Mouse (Mus musculus): ENCODE results near the gene Lsm4. TPM values are rescaled to one million over a fixed set of nuclear protein-coding genes. Genes with fewer than 3 reads are reported as not detected.

The Lsm4 gene
- total RNA-seq, 2 experiments from 2014 or later: 91.5 to 94.7 TPM

DNA sequence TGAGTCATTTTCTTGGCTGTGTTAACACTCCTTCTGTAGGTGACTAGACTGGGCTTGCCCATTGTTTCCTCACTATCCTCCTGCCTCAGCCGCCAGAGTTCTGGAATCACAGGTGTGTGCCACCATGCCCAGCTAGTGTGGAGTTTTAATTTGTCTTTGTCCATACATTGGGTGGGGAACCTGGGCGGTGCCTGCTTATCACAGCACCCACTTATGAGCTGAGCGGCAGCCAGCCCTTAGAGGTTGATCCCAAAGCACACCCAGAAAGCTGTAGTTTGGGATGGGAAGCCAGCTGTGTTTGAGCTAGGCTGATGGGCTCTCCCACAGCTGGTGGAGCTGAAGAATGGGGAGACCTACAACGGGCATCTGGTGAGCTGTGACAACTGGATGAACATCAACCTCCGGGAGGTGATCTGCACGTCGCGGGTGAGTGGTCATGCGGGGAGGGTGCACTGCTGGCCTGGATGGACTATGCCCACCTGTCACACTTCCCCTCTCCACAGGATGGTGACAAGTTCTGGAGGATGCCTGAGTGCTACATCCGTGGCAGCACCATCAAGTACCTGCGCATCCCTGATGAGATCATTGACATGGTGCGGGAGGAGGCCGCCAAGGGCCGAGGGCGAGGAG lies 4.5 kb downstream of the Lsm4 start:
- no peak for DNase-seq

DNA sequence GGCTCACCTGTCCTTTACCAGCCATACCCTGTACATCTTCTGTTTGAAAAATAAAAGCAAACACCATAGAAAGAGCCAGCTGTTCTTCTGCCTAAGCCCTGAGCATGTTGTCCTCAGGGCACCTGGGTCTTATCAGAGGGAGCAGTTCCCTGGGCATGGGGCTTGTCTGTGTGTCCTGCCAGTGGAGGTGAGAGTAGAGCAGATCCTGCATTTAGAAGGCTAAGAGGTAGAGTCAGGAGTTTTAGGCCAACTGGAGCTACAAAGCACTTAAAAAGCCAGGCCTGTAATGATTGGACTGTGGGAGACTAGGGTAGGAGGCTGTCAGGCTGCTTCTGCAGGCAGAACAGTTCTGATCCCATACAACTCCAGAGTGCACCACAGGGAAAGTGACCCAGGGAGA lies 5.6 kb downstream of the Lsm4 start:
- no peak for DNase-seq

DNA sequence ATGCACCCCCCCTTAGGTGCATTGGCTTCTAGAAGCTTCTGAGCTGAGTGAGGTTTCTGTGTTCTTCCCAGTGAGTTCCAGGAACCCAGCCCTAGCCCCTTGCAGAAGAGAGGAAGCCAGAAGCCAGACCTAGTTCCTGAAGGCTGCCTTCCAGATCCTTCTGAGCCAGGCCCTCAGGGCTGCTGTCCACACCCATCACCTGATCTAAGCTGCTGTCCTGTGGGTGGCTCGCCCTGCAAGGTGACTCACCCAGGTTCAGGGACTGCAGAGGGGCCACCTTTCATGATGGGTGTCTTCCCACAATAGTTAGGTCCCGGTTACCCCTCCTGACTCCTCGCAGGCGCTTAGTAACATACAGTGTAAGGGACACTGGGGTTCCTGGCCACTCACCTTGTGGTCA lies 6.4 kb downstream of the Lsm4 start:
- no peak for DNase-seq

DNA sequence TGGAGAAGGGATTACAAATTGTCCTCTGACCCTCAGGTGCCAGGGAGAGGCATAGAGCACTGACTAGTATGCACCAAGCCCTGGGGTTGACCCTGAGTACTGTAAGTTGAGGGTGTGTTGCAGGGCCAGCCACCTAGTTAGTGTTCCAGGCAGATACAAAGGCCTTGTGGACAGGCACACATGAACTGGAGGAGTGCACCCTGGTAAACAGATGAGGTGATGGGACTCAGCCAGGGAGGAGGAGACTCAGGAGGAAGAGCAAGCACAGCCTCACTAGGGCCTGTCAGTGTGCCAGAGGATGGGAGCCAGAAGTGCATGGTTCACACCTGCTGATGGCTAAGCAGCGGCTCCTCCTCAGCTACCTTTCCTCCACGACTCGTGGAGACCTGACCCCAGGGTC lies 7.0 kb downstream of the Lsm4 start:
- DNase-seq: peak; percentile 39

DNA sequence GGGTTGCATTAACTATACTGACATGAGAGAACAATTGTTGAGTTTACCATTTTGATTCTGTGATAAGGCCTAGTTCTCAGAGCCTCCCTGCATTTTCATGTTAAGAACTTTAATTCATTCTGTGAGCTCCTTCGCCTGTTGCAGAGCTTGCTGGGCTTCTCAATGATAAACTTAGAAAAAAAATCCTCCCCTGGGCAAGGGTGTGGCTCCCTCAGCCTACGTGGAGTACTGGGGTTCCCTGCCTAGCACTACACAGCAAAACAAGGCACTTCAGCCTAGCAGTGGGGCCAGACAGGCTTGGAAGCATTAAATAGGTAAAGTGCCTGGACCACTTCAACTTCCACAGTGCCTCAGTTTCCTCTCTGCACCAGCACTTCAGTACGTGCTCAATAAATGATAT lies 8.4 kb downstream of the Lsm4 start:
- no peak for DNase-seq

DNA sequence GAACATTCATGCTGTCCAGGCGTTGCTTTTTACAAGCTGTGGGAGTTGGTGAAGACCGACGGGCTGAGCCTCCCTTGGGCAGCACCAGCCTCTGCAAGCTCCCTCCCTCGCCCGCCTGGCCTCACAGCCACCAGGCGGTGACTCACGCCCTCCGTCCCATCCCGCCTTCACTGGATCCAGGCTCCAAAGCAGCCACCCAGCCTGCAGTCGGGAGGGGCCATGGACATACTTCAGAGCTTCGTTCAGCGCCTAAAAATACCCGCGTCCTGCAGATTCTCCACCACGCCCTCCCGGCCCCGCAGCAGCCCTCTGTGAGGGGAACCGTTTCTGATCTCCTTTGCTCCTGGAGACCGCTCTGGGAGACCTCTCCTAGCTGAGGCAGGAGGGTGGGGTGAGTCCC lies 9.1 kb downstream of the Lsm4 start:
- peak; percentile 85 for DNase-seq

DNA sequence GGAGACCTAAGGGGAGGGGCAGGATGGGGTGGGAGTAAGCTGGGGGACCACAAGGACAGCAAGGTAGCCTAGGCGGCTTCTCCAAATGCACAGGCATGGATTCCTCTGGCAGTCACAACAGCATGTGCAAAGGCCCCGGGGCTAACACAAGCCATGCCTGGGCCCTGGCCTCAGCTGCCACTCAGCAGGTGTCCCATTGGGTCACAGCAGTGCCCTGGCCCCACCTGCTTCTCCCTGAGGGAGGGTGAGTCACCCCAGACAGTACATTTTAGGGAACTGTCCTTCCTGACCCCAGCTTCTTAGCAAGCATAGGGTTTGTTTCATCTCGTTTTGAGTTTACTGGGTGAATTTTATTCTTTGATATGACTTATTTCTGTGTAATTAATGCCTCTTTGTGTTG lies 9.6 kb downstream of the Lsm4 start:
- DNase-seq: peak; percentile 38

DNA sequence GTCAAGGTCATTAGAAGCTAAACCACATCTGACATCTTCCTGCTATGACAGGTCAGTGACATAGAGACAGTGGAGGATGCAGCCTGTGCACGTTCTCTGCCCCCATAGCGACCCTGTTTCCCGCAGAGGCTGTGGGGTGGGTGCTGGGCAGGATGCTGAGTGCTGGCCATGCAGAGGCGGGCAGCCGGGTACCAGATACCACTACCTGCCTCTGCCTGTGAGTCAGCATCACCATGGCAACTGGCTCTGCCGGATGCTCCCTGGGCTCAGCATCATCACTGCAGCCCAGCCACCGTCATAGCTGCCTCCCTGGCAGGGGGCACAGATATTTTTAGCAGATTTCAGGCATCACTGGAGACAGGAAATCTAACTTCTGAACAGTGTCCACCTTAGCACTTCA lies 11.2 kb downstream of the Lsm4 start:
- DNase-seq: no peak

DNA sequence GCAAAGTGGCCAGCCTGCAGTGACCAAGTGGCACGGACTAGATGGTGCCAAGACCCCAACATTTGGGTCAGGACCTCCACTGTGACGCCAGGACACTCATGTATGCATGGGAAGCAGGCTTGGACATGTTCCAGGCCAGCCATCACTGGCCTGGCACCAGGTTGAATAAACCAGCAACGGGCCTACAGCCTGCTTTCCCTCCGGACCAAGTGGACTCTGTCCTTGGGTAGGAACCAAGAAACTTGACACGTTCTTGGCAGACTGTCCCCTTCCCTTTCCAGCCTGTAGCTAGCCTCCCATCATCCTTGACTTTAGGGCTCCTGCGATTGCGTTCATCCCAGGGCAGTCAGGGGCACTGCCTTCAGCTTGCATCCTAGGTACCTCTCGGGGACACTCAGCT lies 14.5 kb downstream of the Lsm4 start:
- peak; percentile 91 for DNase-seq

DNA sequence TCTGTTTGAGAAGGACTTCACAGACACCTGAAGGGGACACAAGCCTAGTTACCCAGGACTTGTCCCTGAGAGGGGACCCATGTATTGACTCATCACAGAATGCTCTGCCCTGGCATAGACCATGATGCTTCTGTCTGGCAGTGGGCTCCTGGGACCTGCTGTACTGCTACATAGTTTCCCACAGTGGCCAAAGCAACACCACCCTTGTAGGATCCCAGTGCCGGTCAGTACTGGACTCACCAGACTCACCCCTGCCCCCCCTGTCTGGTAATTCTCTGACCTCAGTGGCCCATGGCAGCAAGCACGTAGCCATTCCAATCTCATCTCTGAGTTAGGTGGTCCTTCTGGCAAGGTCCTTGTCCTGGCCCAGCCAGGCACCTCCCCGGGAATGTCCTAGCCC lies 15.1 kb downstream of the Lsm4 start:
- no peak for DNase-seq

DNA sequence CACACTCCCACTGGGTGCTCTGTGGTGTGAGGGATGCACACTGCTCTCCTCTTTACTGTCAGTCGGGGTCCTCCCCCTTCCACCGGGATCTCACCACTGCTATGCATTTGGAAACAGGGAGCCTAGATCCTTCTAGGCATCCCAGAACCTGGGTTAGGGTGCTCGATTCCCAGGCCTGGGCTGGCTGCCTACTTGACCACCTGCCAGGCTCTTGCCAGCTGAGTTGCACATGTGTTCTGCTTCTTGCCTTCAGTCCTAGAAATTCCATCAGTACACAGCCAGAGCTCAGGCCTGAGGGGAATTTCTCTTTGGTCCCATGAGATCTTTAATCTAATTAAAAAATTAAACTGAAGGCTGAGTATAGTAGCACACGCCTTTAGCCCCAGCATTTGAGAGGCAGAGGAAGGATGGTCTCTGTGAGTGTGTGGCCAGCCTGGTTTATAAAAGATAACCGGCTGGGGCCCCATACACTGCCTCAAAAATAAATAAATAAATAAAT lies 16.9 kb downstream of the Lsm4 start:
- DNase-seq: peak; percentile 73

DNA sequence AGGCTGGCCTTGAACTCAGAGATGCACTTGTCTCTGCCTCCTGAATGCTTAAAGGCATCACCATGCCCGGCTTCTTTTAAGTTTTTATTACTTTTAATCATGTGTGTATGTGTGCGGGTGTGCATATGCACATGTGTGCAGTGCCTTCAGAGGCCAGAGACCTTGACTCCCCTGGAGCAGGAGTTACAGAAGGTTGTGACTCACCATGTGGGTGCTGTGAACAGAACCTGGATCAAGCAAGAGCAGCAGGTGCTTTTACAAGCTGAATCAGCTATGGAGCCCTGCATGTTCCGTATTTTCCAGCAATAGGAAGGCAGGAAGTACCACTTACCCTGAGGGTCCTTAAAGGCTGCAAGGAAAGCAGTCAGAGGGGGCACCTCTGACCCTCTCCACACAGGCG lies 18.2 kb downstream of the Lsm4 start:
- DNase-seq: no peak

DNA sequence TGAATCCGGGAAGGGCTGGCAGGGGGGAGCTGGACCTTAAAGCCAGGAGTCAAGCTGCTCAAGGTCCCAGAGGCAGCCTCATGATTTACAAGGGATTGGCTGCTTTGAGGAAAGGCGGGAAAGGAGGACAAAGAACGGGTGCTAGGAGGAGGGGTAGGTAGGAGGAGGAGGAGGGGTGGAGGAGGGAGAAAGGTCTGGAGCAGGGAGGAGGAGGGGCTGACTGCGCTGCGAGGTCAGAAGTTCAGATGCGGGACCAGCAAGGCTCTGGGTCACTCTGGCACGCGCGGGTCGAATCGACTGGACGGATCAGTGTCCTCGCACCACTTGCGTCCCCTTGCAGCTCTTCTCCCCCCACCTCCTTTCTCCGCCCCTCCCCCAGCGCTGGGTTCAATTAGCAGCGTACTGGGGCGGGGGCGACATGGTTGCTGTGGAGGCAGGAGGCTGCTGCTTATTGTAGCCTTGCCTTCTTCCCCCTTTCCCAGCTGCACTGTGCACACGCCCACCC lies 18.7 kb downstream of the Lsm4 start:
- DNase-seq: peak; percentile 40

DNA sequence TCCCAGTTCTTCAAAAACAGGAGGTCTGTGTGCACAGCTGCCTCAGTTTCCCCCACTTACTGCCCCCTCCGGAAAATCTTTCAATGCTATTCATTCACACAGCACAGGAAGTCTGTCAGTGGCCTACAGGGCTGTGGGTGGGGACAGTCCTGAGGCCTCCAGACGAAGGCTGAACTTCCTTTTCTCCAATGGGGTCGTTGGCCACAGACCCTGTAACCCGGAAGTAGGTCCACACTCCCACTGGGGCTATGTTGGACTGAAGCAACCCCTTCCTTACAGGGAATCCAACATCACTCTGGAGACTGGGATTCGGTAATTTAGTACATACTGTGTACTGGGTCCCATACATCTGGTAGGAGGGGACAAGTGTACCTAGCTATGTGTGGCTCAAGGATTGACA lies 20.6 kb downstream of the Lsm4 start:
- DNase-seq: no peak

DNA sequence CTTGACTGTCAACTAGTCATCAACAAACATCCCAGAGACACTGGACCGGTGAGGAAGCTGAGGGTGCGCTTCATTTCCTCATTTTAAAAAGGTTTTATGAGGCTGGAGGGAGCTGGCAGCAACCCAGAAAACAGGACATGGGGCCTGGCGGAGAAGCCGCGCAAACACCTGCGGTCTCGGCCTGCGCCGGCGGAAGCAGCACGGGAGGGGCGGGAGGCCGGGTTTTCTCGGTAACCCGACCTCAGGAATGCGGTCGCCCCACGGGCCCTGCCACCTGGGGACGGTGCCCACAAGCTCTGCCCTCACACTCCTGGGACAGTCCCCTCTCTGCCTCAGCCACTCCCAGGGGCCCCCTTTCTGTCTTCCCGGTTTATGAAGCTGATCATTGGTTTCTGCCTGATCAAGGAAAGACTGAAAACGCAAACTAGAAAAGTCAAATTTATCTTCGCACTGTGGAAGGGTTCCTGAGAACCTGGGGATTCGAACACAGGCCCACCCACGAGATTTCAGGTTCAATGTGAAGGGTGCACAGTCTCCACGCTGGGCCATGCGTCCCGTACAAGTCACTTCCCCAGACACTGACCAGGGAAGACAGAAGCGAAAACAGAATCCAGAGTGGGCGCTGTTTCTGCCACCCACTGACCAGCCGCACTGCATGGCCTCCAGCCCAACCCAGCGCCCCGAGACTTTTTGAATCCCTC lies 22.4 kb downstream of the Lsm4 start:
- DNase-seq: peak; percentile 56

DNA sequence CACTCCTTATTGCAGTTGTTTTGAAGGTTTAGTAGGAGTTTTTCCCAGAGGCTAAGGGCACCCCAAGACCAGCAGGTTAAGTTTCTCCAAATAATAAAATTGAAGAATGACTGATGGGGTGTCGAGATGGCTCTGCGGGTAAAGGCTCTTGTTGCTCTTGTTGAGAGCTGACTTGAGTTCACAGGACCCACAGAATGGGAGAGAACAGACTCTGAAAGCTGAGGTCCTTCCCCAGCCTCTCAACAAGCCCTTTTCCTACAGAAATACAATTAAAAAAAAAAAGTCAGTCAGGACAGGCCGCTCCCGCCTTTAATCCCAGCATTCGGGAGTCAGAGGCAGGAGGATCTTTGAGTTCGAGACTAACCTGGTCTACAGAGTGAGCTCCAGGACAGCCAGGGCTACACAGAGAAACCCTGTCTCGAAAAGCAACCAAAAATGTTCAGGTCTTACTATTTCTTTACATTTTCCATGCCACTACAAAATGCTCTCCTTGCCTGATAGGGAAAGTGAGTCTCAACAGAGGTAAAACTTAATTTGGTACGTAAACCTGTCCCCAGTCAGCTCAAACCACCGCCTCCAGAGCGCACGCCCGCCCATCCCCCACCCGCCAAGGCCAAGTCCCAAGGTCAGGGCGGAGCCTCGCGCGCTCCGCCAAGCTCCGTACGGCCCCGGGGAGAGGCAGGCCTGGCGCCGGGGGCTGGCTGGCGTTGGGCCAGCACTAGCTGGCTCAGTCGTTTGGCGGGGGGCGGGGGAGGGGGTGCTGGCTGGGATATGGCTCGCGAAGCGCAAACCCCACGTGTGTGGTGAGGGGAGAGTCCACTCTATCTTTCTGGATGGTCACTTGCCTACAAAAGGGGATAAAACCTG lies 23.2 kb downstream of the Lsm4 start:
- DNase-seq: peak; percentile 92

DNA sequence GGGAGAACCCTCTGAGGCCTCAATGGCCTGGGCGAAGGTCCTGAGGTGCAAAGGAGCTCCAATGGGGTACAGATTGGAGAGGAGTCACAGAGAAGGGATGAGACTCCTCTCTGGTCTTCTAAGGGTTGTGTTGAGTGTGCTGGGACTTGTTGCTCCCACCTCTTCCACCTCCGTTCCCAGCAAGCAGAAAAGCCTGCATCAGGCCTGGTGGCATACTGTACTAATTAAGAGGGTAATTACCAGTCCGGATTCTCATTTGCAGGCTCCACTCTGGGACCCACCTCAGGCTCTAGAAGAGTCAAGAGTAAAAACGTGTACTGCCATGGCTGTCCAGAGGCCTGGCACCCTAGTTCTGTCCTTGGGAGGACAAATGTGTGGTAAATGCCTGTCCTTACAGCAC lies 23.9 kb downstream of the Lsm4 start:
- DNase-seq: peak; percentile 34

DNA sequence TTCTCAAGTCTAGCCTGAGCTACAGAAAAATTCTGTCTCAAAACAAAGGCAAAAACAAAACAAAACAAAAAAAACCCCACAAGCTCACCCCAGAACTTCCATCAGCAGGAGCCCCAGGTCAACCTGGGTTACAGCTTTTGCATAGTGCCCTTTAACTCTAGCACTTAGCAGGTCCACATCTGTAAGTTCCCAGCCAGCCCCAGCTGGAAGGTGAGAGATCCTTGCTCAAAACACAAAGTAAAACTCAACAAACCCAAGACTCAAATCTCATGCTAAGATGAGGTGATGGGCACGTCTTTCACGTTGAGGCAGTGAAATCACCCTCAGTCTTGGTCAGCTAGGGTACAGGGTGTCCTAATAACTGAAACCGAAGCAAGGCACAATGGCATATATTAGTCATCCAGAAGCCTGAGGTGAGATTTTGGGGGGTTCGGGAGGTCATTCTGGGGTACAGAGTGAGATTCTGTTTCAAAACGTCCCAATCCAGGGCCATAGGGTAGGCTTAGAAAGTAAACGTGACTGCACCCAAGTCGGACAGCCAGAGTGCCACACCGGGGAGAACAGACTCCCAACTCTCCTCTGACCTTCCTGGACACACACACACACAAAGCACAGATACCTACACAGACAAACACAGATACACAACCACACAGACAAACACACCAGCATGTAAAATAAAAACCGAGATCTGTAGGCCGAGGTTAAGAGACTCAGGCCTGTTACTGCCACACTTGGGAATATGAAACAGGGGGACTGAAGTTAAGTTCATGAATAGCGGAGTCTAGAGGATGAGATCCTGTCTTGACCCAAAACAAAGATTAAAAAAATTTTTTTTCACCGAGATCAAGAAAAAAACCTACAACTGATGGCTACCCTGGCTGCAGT lies 24.6 kb downstream of the Lsm4 start:
- DNase-seq: peak; percentile 22

DNA sequence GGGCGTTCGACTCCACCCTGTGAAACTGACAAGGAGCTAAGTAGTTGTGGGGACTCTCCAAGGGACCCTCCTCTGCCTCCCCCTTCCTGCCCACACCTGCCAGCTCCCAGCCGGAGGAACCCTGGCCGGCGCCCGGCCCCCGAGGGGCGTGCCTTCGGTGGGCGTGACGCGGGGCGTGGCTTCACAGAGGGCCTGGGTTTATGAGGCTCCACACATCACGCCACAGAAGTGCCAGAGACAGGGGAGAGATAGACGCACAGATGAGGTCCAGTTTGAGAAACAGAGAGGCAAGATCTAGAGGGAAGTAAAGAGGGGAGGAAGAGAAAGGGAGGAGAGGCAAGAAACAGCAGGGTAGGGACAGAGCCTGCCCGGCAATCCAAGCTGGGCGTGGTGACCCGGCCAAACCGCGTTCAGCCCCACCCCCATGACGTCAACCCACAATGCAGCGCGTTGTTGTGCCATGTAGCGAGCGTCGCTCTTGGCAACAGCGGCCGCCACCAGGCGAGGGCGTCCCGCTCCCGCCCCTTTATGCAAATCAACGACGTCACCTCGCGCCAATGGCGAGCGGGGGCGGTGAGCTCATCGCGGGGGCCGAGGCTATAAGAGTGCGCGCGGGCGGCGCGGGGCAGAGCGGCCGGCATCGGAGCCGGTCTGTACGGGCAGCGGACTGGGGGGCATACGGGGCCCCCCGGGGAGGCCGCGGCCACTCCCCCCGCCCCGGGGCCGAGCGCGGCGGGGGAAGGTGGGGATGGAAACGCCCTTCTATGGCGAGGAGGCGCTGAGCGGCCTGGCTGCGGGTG lies 25.5 kb downstream of the Lsm4 start, which contains the start of gene Jund:
Gene Jund, plus strand, starts transcription at position 640 of the 800 bp plus-strand sequence.
- DNase-seq: peak; percentile 100

DNA sequence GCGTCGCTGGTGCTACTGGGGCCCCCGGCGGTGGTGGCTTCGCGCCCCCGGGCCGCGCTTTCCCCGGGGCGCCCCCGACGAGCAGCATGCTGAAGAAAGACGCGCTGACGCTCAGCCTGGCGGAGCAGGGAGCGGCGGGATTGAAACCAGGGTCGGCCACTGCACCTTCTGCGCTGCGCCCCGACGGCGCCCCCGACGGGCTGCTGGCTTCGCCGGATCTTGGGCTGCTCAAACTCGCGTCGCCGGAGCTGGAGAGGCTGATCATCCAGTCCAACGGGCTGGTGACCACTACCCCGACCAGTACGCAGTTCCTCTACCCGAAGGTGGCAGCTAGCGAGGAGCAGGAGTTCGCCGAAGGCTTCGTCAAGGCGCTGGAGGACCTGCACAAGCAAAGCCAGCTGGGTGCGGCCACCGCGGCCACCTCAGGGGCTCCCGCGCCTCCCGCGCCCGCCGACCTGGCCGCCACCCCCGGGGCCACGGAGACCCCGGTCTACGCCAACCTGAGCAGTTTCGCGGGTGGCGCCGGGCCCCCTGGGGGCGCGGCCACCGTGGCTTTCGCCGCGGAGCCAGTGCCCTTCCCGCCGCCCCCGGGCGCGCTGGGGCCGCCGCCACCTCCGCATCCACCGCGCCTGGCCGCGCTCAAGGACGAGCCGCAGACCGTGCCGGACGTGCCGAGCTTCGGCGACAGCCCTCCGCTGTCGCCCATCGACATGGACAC lies 26.2 kb downstream of the Lsm4 start:
- no peak for DNase-seq
